Mouse (Mus musculus) liver, postnatal 0 days (tissue): Measurements from ENCODE around the gene Got2.

ENCODE experiments used
- CTCF ChIP-seq: sonication (generic); IDR thresholded peaks from 2 replicates; pipeline ENCODE4 v1.5.1; 2016; ENCODE audit warnings: antibody characterized with exemption, low read depth
- EP300 ChIP-seq: IDR thresholded peaks from 2 replicates; pipeline ENCODE4 v1.6.1; 2016; ENCODE audit warnings: antibody characterized with exemption, low read depth, mild to moderate bottlenecking

DNA sequence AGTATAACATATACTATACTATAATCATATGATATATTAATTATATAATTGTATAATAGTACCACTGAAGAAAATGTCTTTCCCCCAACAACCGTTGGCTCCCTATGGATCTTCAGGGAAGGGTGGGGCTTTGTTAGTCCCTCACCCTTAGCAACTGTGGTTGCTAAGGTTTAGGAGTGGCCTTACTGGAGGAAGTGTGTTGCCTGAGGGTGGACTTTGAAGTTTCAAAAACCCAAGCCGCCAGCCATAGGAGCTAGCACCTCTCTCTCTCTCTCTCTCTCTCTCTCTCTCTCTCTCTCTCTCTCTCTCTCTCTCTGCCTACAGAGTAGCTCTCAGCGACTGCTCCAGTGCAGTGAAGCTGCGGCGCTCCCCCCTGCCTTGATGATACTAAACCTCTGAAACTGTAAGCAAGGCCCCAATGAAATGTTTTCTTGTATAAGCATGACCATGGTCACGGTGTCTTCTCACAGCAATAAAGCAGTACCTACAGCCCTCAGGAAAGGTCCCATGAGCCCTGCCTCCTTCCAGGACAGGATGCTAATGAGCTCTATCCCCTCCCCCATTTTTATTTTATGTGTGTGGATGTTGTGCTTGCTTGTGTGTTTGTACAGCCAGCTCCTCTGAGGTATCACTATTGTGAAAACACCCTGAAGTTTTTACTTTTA is 72.2 kb downstream of the Got2 start:
- TF ChIP-seq CTCF (no peak), EP300 (no peak)
